Mouse (Mus musculus) liver, embryonic 18 days (tissue): ENCODE data around the gene Atg5. TPM values are rescaled to one million over a fixed set of nuclear protein-coding genes. Genes with fewer than 3 reads are reported as not detected.

Experiments
- polyA plus RNA-seq: library from polyadenylated mRNA; depleted of rRNA; stranded (reverse); fragments of >200 nt; gene quantifications from 2 replicates; pipeline ENCODE4 v1.2.3, GENCODE M21; 2012; rRNA removed

Atg5 gene
- polyA plus RNA-seq: 8.4 and 9.8 TPM in 2 replicates

GRCm38 (mm10) chr10:44268145-44268860 lies at the start of gene Atg5:
Gene Atg5 (plus strand): TSS chr10:44268358.

Other genes with a start within 250 kb of the Atg5 start
- gene Crybg1, start 119.5 kb upstream of the Atg5 start, polyA plus RNA-seq: 0.92 and 1.0 TPM in 2 replicates